Mouse (Mus musculus) CH12.LX (cell line): Measurements from ENCODE around the gene Fam19a2.

Source experiments
- CTCF ChIP-seq, 2 experiments: IDR thresholded peaks in 1 of 2; conservative IDR thresholded peaks in 1 of 2; 2 replicates each; pipeline ENCODE4 v1.5.1; 2011 to 2012; ENCODE audit warnings: low read depth in 2 of 2, low read length in 2 of 2, improper control_type of control experiment in 1 of 2, inconsistent platforms in 1 of 2, mild to moderate bottlenecking in 1 of 2, moderate library complexity in 1 of 2
- EP300 ChIP-seq: IDR thresholded peaks from 2 replicates; pipeline ENCODE4 v1.6.1; 2011; ENCODE audit warnings: low read length, improper control_type of control experiment
- ETS1 ChIP-seq: conservative IDR thresholded peaks from 2 replicates; pipeline ENCODE4 v1.6.1; 2012; ENCODE audit warnings: low read depth, mild to moderate bottlenecking, inconsistent platforms, low read length, improper control_type of control experiment, moderate library complexity
- MAX ChIP-seq: IDR thresholded peaks from 2 replicates; pipeline ENCODE4 v1.6.1; 2011; ENCODE audit warnings: low read length, improper control_type of control experiment
- TBP ChIP-seq: conservative IDR thresholded peaks from 2 replicates; pipeline ENCODE4 v1.6.1; 2011; ENCODE audit warnings: low read depth, low read length, improper control_type of control experiment
- USF1 ChIP-seq: IDR thresholded peaks from 2 replicates; pipeline ENCODE4 v1.6.1; 2014; ENCODE audit warnings: low read depth, mild to moderate bottlenecking, inconsistent platforms, low read length, improper control_type of control experiment

DNA sequence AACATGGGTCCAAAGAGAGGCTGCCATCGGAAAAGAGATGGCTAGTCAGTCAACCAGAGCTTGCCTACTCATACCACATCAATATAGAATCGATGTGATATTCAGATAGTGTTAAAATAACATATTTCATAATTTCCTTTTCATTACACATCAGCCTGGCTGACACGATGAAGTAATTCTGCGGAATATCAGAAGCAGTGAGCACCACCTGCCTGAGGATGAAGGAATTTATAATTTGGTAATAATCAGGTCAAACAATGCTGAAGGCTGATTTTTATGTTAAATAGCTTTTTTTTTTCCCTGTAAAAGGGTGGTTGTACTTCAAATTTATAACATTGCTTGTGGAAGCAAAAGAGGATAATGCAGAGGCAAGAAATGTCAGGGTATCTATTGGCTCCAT, 490.2 kb downstream of the Fam19a2 start:
- TF ChIP-seq MAX (no peak), ETS1 (no peak), EP300 (no peak), CTCF (conservative IDR thresholded peaks at IDR 0.05 in 1 of 2, IDR thresholded peaks at IDR 0.05 in 1 of 2; ENCODE audit: low read depth in 2 of 2, low read length in 2 of 2) (no peak), TBP (no peak), USF1 (no peak)
